30 mouse cellular contexts compared by ENCODE assay signal in genomic region chr15:44313294-44313693, GRCm38 (mm10).
DNase-seq lines count a peak whose midpoint lies in the region; ATAC-seq lines count a peak whose summit lies in the region.
"Had no signal": no experiment of that assay in that cellular context is flagged by ENCODE, and none has a peak within 500 bp of the region (broad histone marks: within the 10 kb centered on the region; RNA-seq: fewer than 3 reads in every experiment).

No protein-coding gene starts in this region.

- H3K36me3 ChIP-seq in hindbrain, embryonic 12.5 days = no peaks in the 10 kb centered on the region
- no peaks in the 10 kb centered on the region for H3K36me3 ChIP-seq in hindbrain, embryonic 16.5 days (ENCODE audit: control insufficient read depth, insufficient read depth, low read length)
- H3K36me3 ChIP-seq in neural tube, embryonic 12.5 days = no peaks in the 10 kb centered on the region
- no peaks in the 10 kb centered on the region for H3K36me3 ChIP-seq in hindbrain, embryonic 14.5 days (replicated peaks; ENCODE audit: control insufficient read depth, insufficient read depth)
- H3K36me3 ChIP-seq in neural tube, embryonic 14.5 days (ENCODE audit: control insufficient read depth, insufficient read depth, low read length) = no peaks in the 10 kb centered on the region
- H3K36me3 ChIP-seq: embryonic facial prominence, embryonic 10.5 days; embryonic facial prominence, embryonic 15.5 days; heart, embryonic 10.5 days; heart, embryonic 15.5 days had no signal

- peak; percentile 71 for ATAC-seq in hindbrain, embryonic 12.5 days (ENCODE audit: low FRiP score)
- ATAC-seq in hindbrain, embryonic 16.5 days = no peak
- peak; percentile 70 for ATAC-seq in neural tube, embryonic 12.5 days (ENCODE audit: low FRiP score, low read depth)
- ATAC-seq in hindbrain, embryonic 14.5 days (ENCODE audit: low FRiP score) = 0 out of 2 replicates have a peak, but pooled peaks have one; percentile 14
- peak; percentile 31; the same call in 1 of the 2 replicates for ATAC-seq in neural tube, embryonic 14.5 days (ENCODE audit: low read depth)
- ATAC-seq: CD4-positive, CD25-positive, alpha-beta regulatory T cell, adult 4 months; intestine, postnatal 0 days had no signal

- no peaks in the 10 kb centered on the region for H3K4me1 ChIP-seq in hindbrain, embryonic 12.5 days
- H3K4me1 ChIP-seq in hindbrain, embryonic 16.5 days (ENCODE audit: control insufficient read depth, insufficient read depth, low read depth, low read length) = no peaks in the 10 kb centered on the region
- no peaks in the 10 kb centered on the region for H3K4me1 ChIP-seq in neural tube, embryonic 12.5 days
- H3K4me1 ChIP-seq in hindbrain, embryonic 14.5 days (replicated peaks; ENCODE audit: control insufficient read depth, insufficient read depth, low read length) = no peaks in the 10 kb centered on the region
- H3K4me1 ChIP-seq in neural tube, embryonic 14.5 days (ENCODE audit: control insufficient read depth, insufficient read depth, low read length) = no peaks in the 10 kb centered on the region
- H3K4me1 ChIP-seq: embryonic facial prominence, embryonic 10.5 days; embryonic facial prominence, embryonic 15.5 days; heart, embryonic 10.5 days; heart, embryonic 15.5 days had no signal

- no peak overlapping the region for H3K4me3 ChIP-seq in hindbrain, embryonic 12.5 days
- no peak overlapping the region for H3K4me3 ChIP-seq in hindbrain, embryonic 16.5 days (ENCODE audit: low read length)
- H3K4me3 ChIP-seq in neural tube, embryonic 12.5 days = no peak overlapping the region
- H3K4me3 ChIP-seq in hindbrain, embryonic 14.5 days (replicated peaks; ENCODE audit: low read length) = no peak overlapping the region
- no peak overlapping the region for H3K4me3 ChIP-seq in neural tube, embryonic 14.5 days (ENCODE audit: low read depth, low read length)
- H3K4me3 ChIP-seq: embryonic facial prominence, embryonic 10.5 days; embryonic facial prominence, embryonic 15.5 days; heart, embryonic 10.5 days; heart, embryonic 15.5 days had no signal

- no peak overlapping the region for H3K9ac ChIP-seq in hindbrain, embryonic 12.5 days
- no peak overlapping the region for H3K9ac ChIP-seq in hindbrain, embryonic 16.5 days (ENCODE audit: low read depth, low read length)
- H3K9ac ChIP-seq in neural tube, embryonic 12.5 days = no peak overlapping the region
- H3K9ac ChIP-seq in hindbrain, embryonic 14.5 days = no peak overlapping the region
- H3K9ac ChIP-seq in neural tube, embryonic 14.5 days (replicated peaks; ENCODE audit: low read depth, low read length) = no peak overlapping the region
- H3K9ac ChIP-seq: embryonic facial prominence, embryonic 15.5 days; heart, embryonic 15.5 days; liver, embryonic 14.5 days had no signal

- WGBS in hindbrain, embryonic 12.5 days = 77% methylated on average over 2 of the region's 2 CpGs
- WGBS in hindbrain, embryonic 16.5 days = 61% methylated on average over 2 of the region's 2 CpGs
- 68% methylated on average over 2 of the region's 2 CpGs for WGBS in neural tube, embryonic 12.5 days
- WGBS in hindbrain, embryonic 14.5 days = 58% methylated on average over 2 of the region's 2 CpGs
- WGBS in neural tube, embryonic 14.5 days = 60% methylated on average over 2 of the region's 2 CpGs

- no peak overlapping the region for H3K27ac ChIP-seq in hindbrain, embryonic 12.5 days
- no peak overlapping the region for H3K27ac ChIP-seq in hindbrain, embryonic 16.5 days (ENCODE audit: low read depth, low read length)
- no peak overlapping the region for H3K27ac ChIP-seq in neural tube, embryonic 12.5 days
- H3K27ac ChIP-seq in hindbrain, embryonic 14.5 days = no peak overlapping the region
- no peak overlapping the region for H3K27ac ChIP-seq in neural tube, embryonic 14.5 days (ENCODE audit: low read depth, low read length)
- H3K27ac ChIP-seq: embryonic facial prominence, embryonic 10.5 days; embryonic facial prominence, embryonic 15.5 days; heart, embryonic 10.5 days; heart, embryonic 15.5 days; liver, embryonic 14.5 days; macrophage had no signal

- no peaks in the 10 kb centered on the region; the same call in 1 of the 2 replicates for H3K9me3 ChIP-seq in hindbrain, embryonic 12.5 days (replicated peaks)
- H3K9me3 ChIP-seq in hindbrain, embryonic 16.5 days (ENCODE audit: control insufficient read depth, low read length) = no peaks in the 10 kb centered on the region
- no peaks in the 10 kb centered on the region for H3K9me3 ChIP-seq in neural tube, embryonic 12.5 days
- no peaks in the 10 kb centered on the region for H3K9me3 ChIP-seq in hindbrain, embryonic 14.5 days (ENCODE audit: control insufficient read depth, low read length)
- H3K9me3 ChIP-seq in neural tube, embryonic 14.5 days (ENCODE audit: control insufficient read depth, low read length) = no peaks in the 10 kb centered on the region
- H3K9me3 ChIP-seq: embryonic facial prominence, embryonic 10.5 days; embryonic facial prominence, embryonic 15.5 days; heart, embryonic 10.5 days; heart, embryonic 15.5 days had no signal

- H3K4me2 ChIP-seq in hindbrain, embryonic 12.5 days (replicated peaks) = no peak overlapping the region
- no peak overlapping the region for H3K4me2 ChIP-seq in hindbrain, embryonic 16.5 days (ENCODE audit: low read length)
- H3K4me2 ChIP-seq in neural tube, embryonic 12.5 days (replicated peaks) = no peak overlapping the region
- no peak overlapping the region for H3K4me2 ChIP-seq in hindbrain, embryonic 14.5 days (replicated peaks)
- H3K4me2 ChIP-seq in neural tube, embryonic 14.5 days (ENCODE audit: low read depth, low read length) = no peak overlapping the region
- H3K4me2 ChIP-seq: embryonic facial prominence, embryonic 15.5 days; heart, embryonic 15.5 days had no signal

- no peak for DNase-seq in neural tube, embryonic 10.5 days (ENCODE audit: extremely low spot score, low spot score)
- DNase-seq in hindbrain, embryonic 14.5 days (ENCODE audit: low spot score) = no peak
- no peak for DNase-seq in cerebellum, postnatal 10 days
- no peak for DNase-seq in spleen, adult 12 weeks (ENCODE audit: low spot score)
- DNase-seq: adrenal gland, postnatal 25 days; cerebellum, adult 18-20 months; cerebellum, postnatal 14 days; gastrocnemius, postnatal 25 days; heart, adult 11 months; heart, postnatal 36 days; kidney, adult 9 months; kidney, postnatal 14 days; layer of hippocampus, adult 9-11 months; liver; lung, adult 2 months; lung, postnatal 10 days; right cerebral cortex, adult 18-20 months; right cerebral cortex, postnatal 4 days had no signal

- H3K27me3 ChIP-seq in hindbrain, embryonic 12.5 days = no peaks in the 10 kb centered on the region
- no peaks in the 10 kb centered on the region for H3K27me3 ChIP-seq in hindbrain, embryonic 16.5 days (replicated peaks; ENCODE audit: control insufficient read depth, insufficient read depth, low read length)
- no peaks in the 10 kb centered on the region for H3K27me3 ChIP-seq in neural tube, embryonic 12.5 days (replicated peaks)
- H3K27me3 ChIP-seq in hindbrain, embryonic 14.5 days (ENCODE audit: control insufficient read depth, insufficient read depth, low read length) = no peaks in the 10 kb centered on the region
- no peaks in the 10 kb centered on the region for H3K27me3 ChIP-seq in neural tube, embryonic 14.5 days (ENCODE audit: control insufficient read depth, insufficient read depth, low read length)
- H3K27me3 ChIP-seq: embryonic facial prominence, embryonic 15.5 days; heart, embryonic 15.5 days had no signal
